Mouse (Mus musculus) myocyte (in vitro differentiated cells): ENCODE results near the gene Fgf2. TPM values are rescaled to one million over a fixed set of nuclear protein-coding genes. Genes with fewer than 3 reads are reported as not detected.

Experiments
- H3K27me3 ChIP-seq: one replicate; pipeline ENCODE4 v1.6.1; 2011; ENCODE audit not compliant: control insufficient read depth, insufficient read depth, insufficient read length
- H3K36me3 ChIP-seq: one replicate; pipeline ENCODE4 v1.6.1; 2011; ENCODE audit not compliant: control insufficient read depth, insufficient read depth
- H3K4me2 ChIP-seq: one replicate; pipeline ENCODE4 v1.6.1; 2011; ENCODE audit warnings: low read depth, control low read depth
- H3K4me3 ChIP-seq: one replicate; pipeline ENCODE4 v1.5.1; 2011; ENCODE audit warnings: mild to moderate bottlenecking, control low read depth, moderate library complexity
- H3K79me2 ChIP-seq: one replicate; pipeline ENCODE4 v1.6.1; 2011; ENCODE audit not compliant: control insufficient read depth, insufficient read depth
- H3ac ChIP-seq: one replicate; pipeline ENCODE4 v1.6.1; 2011; ENCODE audit not compliant: control insufficient read depth, insufficient read length
- CEBPB ChIP-seq: IDR thresholded peaks from 2 replicates; pipeline ENCODE4 v1.6.1; 2011; ENCODE audit warnings: mild to moderate bottlenecking, moderate library complexity; ENCODE audit not compliant: poor library complexity, insufficient read depth, severe bottlenecking
- E2F4 ChIP-seq: IDR thresholded peaks from one replicate; pipeline ENCODE4 v1.6.1; 2011; ENCODE audit warnings: mild to moderate bottlenecking, control low read depth, moderate library complexity; ENCODE audit not compliant: insufficient read depth
- MAX ChIP-seq: IDR thresholded peaks from one replicate; pipeline ENCODE4 v1.6.1; 2011; ENCODE audit warnings: low read depth, mild to moderate bottlenecking, control low read depth
- MYOD1 ChIP-seq, 3 experiments: IDR thresholded peaks; one replicate each; pipeline ENCODE4 v1.6.1; 2011; ENCODE audit warnings: control low read depth in 2 of 3, low read depth in 2 of 3, mild to moderate bottlenecking in 2 of 3, moderate library complexity in 1 of 3; ENCODE audit not compliant: insufficient read length in 2 of 3, control insufficient read depth in 1 of 3
- MYOG ChIP-seq, 3 experiments: IDR thresholded peaks; one replicate each; pipeline ENCODE4 v1.6.1; 2011; ENCODE audit warnings: control low read depth in 2 of 3, low read depth in 2 of 3, mild to moderate bottlenecking in 2 of 3; ENCODE audit not compliant: insufficient read length in 2 of 3, control insufficient read depth in 1 of 3, insufficient read depth in 1 of 3
- POLR2A ChIP-seq: IDR thresholded peaks from one replicate; pipeline ENCODE4 v1.6.1; 2011; ENCODE audit warnings: low read depth, mild to moderate bottlenecking, control low read depth, moderate library complexity; ENCODE audit not compliant: insufficient read length
- POLR2AphosphoS2 ChIP-seq: IDR thresholded peaks from one replicate; pipeline ENCODE4 v1.6.1; 2011; ENCODE audit warnings: low read depth, control low read depth; ENCODE audit not compliant: insufficient read length
- REST ChIP-seq: IDR thresholded peaks from one replicate; pipeline ENCODE4 v1.6.1; 2011; ENCODE audit warnings: mild to moderate bottlenecking, control low read depth, moderate library complexity; ENCODE audit not compliant: insufficient read depth, insufficient read length
- SRF ChIP-seq: IDR thresholded peaks from one replicate; pipeline ENCODE4 v1.6.1; 2011; ENCODE audit warnings: low read depth; ENCODE audit not compliant: control insufficient read depth, insufficient read length
- TCF12 ChIP-seq: IDR thresholded peaks from one replicate; pipeline ENCODE4 v1.6.1; 2011; ENCODE audit warnings: mild to moderate bottlenecking, control low read depth; ENCODE audit not compliant: poor library complexity, insufficient read depth, severe bottlenecking
- TCF3 ChIP-seq: IDR thresholded peaks from one replicate; pipeline ENCODE4 v1.6.1; 2011; ENCODE audit warnings: low read depth, control low read depth; ENCODE audit not compliant: insufficient read length
- USF1 ChIP-seq: IDR thresholded peaks from one replicate; pipeline ENCODE4 v1.6.1; 2011; ENCODE audit warnings: low read depth, mild to moderate bottlenecking, control low read depth, moderate library complexity
- polyA plus RNA-seq: library from polyadenylated mRNA; unstranded; fragments of >200 nt; fragmentation: generic; extraction: Trizol; gene quantifications from one replicate; pipeline ENCODE4 v1.2.1, GENCODE M21; 2012; ENCODE audit warnings: missing spikeins

Gene Fgf2
- polyA plus RNA-seq, 1 experiment = 0.65 TPM

DNA sequence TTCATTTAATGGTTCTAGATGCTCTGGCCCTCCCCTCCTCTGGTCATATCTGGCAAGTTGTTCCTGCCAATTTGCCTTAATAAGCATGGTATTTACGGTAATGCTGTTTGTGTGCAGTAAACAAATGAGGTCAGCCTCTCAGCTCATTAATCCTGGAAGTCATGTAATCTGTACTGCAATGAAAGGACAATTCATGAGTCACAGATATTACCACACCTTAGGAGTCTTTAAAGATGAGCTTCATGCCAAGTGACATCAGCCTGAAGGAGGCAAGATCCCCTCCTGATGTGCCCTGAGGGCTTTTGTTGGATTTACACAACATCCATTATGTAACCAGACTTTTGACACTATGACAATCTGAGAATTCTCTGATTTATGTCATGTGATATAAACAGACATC, 6.6 kb downstream of the Fgf2 start:
- Histone ChIP-seq H3K36me3 (no peaks in the 10 kb centered on the region), H3K4me3 (no peak overlapping the region), H3K27me3 (no peaks in the 10 kb centered on the region), H3K4me2 (no peak overlapping the region), H3K79me2 (no peaks in the 10 kb centered on the region), H3ac (no peak overlapping the region)
- TF ChIP-seq USF1 = no peak
- TF ChIP-seq E2F4 = no peak
- TF ChIP-seq POLR2A = no peak
- no peak for TF ChIP-seq SRF
- TF ChIP-seq POLR2AphosphoS2 = no peak
- no peak for TF ChIP-seq TCF3
- no peak for TF ChIP-seq REST
- TF ChIP-seq MYOG (IDR thresholded peaks at IDR 0.05; ENCODE audit: control insufficient read depth in 1 of 3, insufficient read depth in 1 of 3, insufficient read length in 2 of 3, low read depth in 2 of 3) = no peak
- TF ChIP-seq CEBPB = no peak
- TF ChIP-seq MAX = no peak
- TF ChIP-seq MYOD1 (IDR thresholded peaks at IDR 0.05; ENCODE audit: control insufficient read depth in 1 of 3, insufficient read length in 2 of 3, low read depth in 2 of 3) = no peak
- no peak for TF ChIP-seq TCF12

DNA sequence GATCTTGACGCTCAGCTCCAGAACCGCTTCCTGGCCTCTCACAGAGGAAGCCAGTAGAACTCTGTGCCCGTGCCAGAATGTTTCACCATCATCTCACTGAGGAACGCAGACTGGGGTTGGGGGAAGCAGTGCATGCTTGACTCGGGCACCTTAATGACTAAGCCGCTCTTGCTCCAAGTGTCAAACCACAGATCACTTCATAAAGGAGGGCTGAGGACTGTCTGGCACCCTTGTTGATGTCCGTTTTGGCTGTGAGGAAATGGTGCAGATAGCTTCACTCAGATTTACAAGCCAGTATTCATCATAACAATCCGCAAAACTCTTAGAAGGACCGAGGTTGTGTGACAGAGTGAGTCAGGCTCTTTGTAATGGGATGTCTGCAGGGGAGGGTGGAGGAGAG, 12.6 kb downstream of the Fgf2 start:
- H3K4me3 ChIP-seq = peak overlapping the region; percentile 8
- no peaks in the 10 kb centered on the region for H3K36me3 ChIP-seq
- no peaks in the 10 kb centered on the region for H3K27me3 ChIP-seq
- no peaks in the 10 kb centered on the region for H3K79me2 ChIP-seq
- H3ac ChIP-seq = no peak overlapping the region
- TF ChIP-seq MYOG (IDR thresholded peaks at IDR 0.05; ENCODE audit: control insufficient read depth in 1 of 3, insufficient read depth in 1 of 3, insufficient read length in 2 of 3, low read depth in 2 of 3) = no peak
- TF ChIP-seq SRF = no peak
- TF ChIP-seq TCF3 = no peak
- no peak for TF ChIP-seq TCF12
- TF ChIP-seq MYOD1 (IDR thresholded peaks at IDR 0.05; ENCODE audit: control insufficient read depth in 1 of 3, insufficient read length in 2 of 3, low read depth in 2 of 3) = no peak
- no peak for TF ChIP-seq USF1
- no peak for TF ChIP-seq CEBPB
- TF ChIP-seq REST = no peak
- TF ChIP-seq MAX = no peak
- no peak for TF ChIP-seq E2F4
- TF ChIP-seq POLR2AphosphoS2 = no peak
- TF ChIP-seq POLR2A = no peak
- peak overlapping the region; percentile 85 for H3K4me2 ChIP-seq

DNA sequence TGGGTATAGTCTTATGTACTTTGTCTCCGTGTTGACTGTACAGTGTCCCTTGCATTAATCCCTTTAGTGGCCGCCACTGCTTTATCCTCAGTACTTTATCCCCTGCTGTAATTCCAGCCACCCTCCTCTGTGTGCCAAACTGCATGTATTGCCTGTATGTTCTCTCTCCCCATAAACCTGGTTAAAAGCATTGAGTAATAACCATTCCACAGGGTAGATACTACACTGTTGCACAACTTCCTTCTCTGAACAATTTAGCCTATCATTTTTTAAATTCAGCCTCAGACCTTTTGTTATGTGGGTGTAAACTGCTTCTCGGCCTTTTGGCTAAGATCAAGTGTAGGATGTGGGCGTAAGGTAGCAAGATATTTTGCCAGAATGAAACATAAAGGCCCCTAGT, 17.0 kb downstream of the Fgf2 start:
- no peak overlapping the region for H3K4me2 ChIP-seq
- no peak overlapping the region for H3K4me3 ChIP-seq
- no peaks in the 10 kb centered on the region for H3K36me3 ChIP-seq
- TF ChIP-seq TCF3 (no peak), USF1 (no peak), POLR2AphosphoS2 (no peak), REST (no peak), POLR2A (no peak), MAX (no peak), CEBPB (no peak), E2F4 (no peak), SRF (no peak), MYOD1 (IDR thresholded peaks at IDR 0.05; ENCODE audit: control insufficient read depth in 1 of 3, insufficient read length in 2 of 3, low read depth in 2 of 3) (no peak), MYOG (IDR thresholded peaks at IDR 0.05; ENCODE audit: control insufficient read depth in 1 of 3, insufficient read depth in 1 of 3, insufficient read length in 2 of 3, low read depth in 2 of 3) (no peak), TCF12 (no peak)
- no peaks in the 10 kb centered on the region for H3K79me2 ChIP-seq
- no peak overlapping the region for H3ac ChIP-seq
- no peaks in the 10 kb centered on the region for H3K27me3 ChIP-seq

DNA sequence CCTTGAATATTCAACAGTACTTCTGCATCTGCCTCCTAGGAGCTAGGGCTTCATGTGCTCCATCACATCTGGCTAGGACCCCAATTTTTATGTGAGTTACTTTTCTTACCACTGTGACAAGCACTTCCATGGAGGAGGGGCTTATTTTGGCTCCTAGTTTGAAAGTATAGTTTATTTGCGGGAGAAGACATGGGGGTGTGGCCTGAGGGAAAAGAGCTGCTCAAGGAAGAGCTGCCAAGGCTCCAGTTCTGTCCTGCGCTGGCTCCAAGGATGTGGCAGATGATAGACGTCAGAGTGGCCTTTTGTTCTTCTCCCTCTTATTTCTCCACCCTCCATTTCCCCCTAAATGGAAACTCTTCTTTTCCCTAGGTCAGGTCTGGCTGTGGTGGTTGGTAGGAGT, 17.8 kb downstream of the Fgf2 start:
- no peaks in the 10 kb centered on the region for H3K36me3 ChIP-seq
- no peak overlapping the region for H3ac ChIP-seq
- TF ChIP-seq POLR2AphosphoS2 = no peak
- no peak for TF ChIP-seq REST
- TF ChIP-seq TCF3 = no peak
- TF ChIP-seq POLR2A = no peak
- TF ChIP-seq E2F4 = no peak
- TF ChIP-seq CEBPB = no peak
- no peak for TF ChIP-seq USF1
- no peak for TF ChIP-seq MAX
- TF ChIP-seq MYOG (IDR thresholded peaks at IDR 0.05; ENCODE audit: control insufficient read depth in 1 of 3, insufficient read depth in 1 of 3, insufficient read length in 2 of 3, low read depth in 2 of 3) = no peak
- no peak for TF ChIP-seq TCF12
- no peak for TF ChIP-seq SRF
- no peak for TF ChIP-seq MYOD1 (IDR thresholded peaks at IDR 0.05; ENCODE audit: control insufficient read depth in 1 of 3, insufficient read length in 2 of 3, low read depth in 2 of 3)
- no peaks in the 10 kb centered on the region for H3K27me3 ChIP-seq
- no peak overlapping the region for H3K4me3 ChIP-seq
- H3K79me2 ChIP-seq = no peaks in the 10 kb centered on the region
- H3K4me2 ChIP-seq = no peak overlapping the region
